Mouse (Mus musculus) spleen, adult 2 months (tissue): Measurements from ENCODE around the gene Gys2.

Experiments used
- CTCF ChIP-seq: fragments of 200-500 bp; IDR thresholded peaks from 2 replicates; pipeline ENCODE4 v1.5.1; 2011; ENCODE audit warnings: mild to moderate bottlenecking, inconsistent platforms; ENCODE audit not compliant: insufficient read depth, insufficient read length, insufficient replicate concordance; ENCODE audit errors: extremely low read depth
- POLR2A ChIP-seq: fragments of 200-500 bp; IDR thresholded peaks from 2 replicates; pipeline ENCODE4 v1.6.1; 2011; ENCODE audit warnings: low read depth, low read length, inconsistent platforms

DNA sequence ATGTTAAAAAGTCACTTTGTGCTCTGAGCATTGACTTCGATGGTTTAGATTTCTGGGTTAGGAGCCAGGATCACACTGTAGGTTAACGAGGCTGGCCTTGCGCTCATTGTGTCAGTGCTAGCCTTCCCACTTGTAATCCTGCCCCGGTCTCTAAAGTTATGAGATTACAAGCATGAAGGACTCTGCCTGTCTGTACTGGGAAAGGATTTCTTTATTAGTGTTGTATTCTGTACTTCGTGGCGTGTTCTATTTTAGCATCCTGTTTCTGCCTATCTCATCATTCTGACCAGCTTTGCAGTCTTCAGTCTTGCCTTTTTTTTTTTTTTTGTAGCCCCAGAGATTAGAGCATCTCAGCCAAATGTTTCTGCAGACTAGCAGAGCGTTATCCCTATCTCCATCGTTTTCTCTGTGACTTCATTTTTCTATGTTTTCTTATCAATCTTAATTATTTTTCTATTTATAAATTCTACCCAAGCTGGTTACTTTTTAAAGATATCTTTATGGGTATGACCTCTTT is 85.1 kb downstream of the Gys2 start:
- TF ChIP-seq POLR2A (no peak), CTCF (no peak)
